Mouse (Mus musculus) C2C12 (cell line): ENCODE data around the gene Reck. TPM values are rescaled to one million over a fixed set of nuclear protein-coding genes. Genes with fewer than 3 reads are reported as not detected.

ENCODE experiments used
- H3K27me3 ChIP-seq: one replicate; pipeline ENCODE4 v1.6.1; 2011; ENCODE audit not compliant: control insufficient read depth, insufficient read depth, insufficient read length
- H3K36me3 ChIP-seq: one replicate; pipeline ENCODE4 v1.6.1; 2011; ENCODE audit not compliant: control insufficient read depth, insufficient read depth
- H3K4me3 ChIP-seq: one replicate; pipeline ENCODE4 v1.5.1; 2011; ENCODE audit warnings: mild to moderate bottlenecking, control low read depth; ENCODE audit not compliant: poor library complexity, insufficient read depth, severe bottlenecking
- H3K79me2 ChIP-seq: one replicate; pipeline ENCODE4 v1.6.1; 2011; ENCODE audit not compliant: control insufficient read depth, insufficient read depth
- H3K79me3 ChIP-seq: one replicate; pipeline ENCODE4 v1.6.1; 2011; ENCODE audit warnings: low read depth, control low read depth
- H3ac ChIP-seq: one replicate; pipeline ENCODE3; 2011; ENCODE audit warnings: low read depth; ENCODE audit not compliant: control insufficient read depth, insufficient read length
- CEBPB ChIP-seq: IDR thresholded peaks from one replicate; pipeline ENCODE4 v1.6.1; 2011; ENCODE audit warnings: low read depth, mild to moderate bottlenecking, control low read depth, moderate library complexity
- CTCF ChIP-seq: IDR thresholded peaks from one replicate; pipeline ENCODE4 v1.5.1; 2011; ENCODE audit not compliant: control insufficient read depth, insufficient read depth, insufficient read length
- FOSL1 ChIP-seq: IDR thresholded peaks from one replicate; pipeline ENCODE4 v1.8.0; 2011; ENCODE audit warnings: mild to moderate bottlenecking, low read length; ENCODE audit not compliant: poor library complexity, insufficient read depth, severe bottlenecking
- MAX ChIP-seq: IDR thresholded peaks from one replicate; pipeline ENCODE4 v1.6.1; 2011; ENCODE audit warnings: mild to moderate bottlenecking, control low read depth
- MYOD1 ChIP-seq: IDR thresholded peaks from one replicate; pipeline ENCODE4 v1.6.1; 2011; ENCODE audit warnings: low read depth; ENCODE audit not compliant: control insufficient read depth, insufficient read length
- MYOG ChIP-seq: IDR thresholded peaks from one replicate; pipeline ENCODE4 v1.6.1; 2011; ENCODE audit not compliant: control insufficient read depth, insufficient read length; ENCODE audit errors: extremely low read depth
- USF1 ChIP-seq: IDR thresholded peaks from one replicate; pipeline ENCODE4 v1.6.1; 2011; ENCODE audit warnings: low read depth, mild to moderate bottlenecking, control low read depth, moderate library complexity
- polyA plus RNA-seq: library from polyadenylated mRNA; unstranded; fragments of >200 nt; fragmentation: generic; extraction: Trizol; gene quantifications from one replicate; pipeline ENCODE4 v1.2.1, GENCODE M21; 2012; ENCODE audit warnings: missing spikeins

The Reck gene
- polyA plus RNA-seq, 1 experiment, result 0.61 TPM

GRCm38 (mm10) chr4:43978521-43979443, 103.5 kb downstream of the Reck start:
- Histone ChIP-seq H3ac (no peak overlapping the region), H3K27me3 (no peaks in the 10 kb centered on the region), H3K79me2 (peaks cover 5% of the 10 kb centered on the region), H3K36me3 (peaks cover 42% of the 10 kb centered on the region), H3K79me3 (no peaks in the 10 kb centered on the region), H3K4me3 (no peak overlapping the region)
- TF ChIP-seq FOSL1, result no peak
- peak; percentile 77 for TF ChIP-seq MYOD1
- no peak for TF ChIP-seq MYOG
- TF ChIP-seq CEBPB, result no peak
- no peak for TF ChIP-seq USF1
- TF ChIP-seq MAX, result no peak

- H3K79me3 ChIP-seq, result no peaks in the 10 kb centered on the region
- no peaks in the 10 kb centered on the region for H3K27me3 ChIP-seq
- no peak overlapping the region for H3ac ChIP-seq
- no peak overlapping the region for H3K4me3 ChIP-seq
- TF ChIP-seq CEBPB (no peak), MYOD1 (no peak), CTCF (no peak), USF1 (no peak)
- H3K79me2 ChIP-seq, result no peaks in the 10 kb centered on the region
- H3K36me3 ChIP-seq, result peaks cover 32% of the 10 kb centered on the region
These were observed 104.4 kb downstream of the Reck start for GRCm38 (mm10) chr4:43979746-43980145.

GRCm38 (mm10) chr4:43980236-43980635, 104.9 kb downstream of the Reck start:
- TF ChIP-seq FOSL1, result no peak
- no peak for TF ChIP-seq CEBPB
- no peak for TF ChIP-seq USF1
- TF ChIP-seq MYOG, result no peak
- no peak for TF ChIP-seq MAX
- no peak for TF ChIP-seq MYOD1
- no peak for TF ChIP-seq CTCF
- no peak overlapping the region for H3K4me3 ChIP-seq
- no peaks in the 10 kb centered on the region for H3K79me3 ChIP-seq
- H3K79me2 ChIP-seq, result no peaks in the 10 kb centered on the region
- peaks cover 28% of the 10 kb centered on the region for H3K36me3 ChIP-seq
- no peak overlapping the region for H3ac ChIP-seq
- H3K27me3 ChIP-seq, result no peaks in the 10 kb centered on the region

- TF ChIP-seq FOSL1 (no peak), USF1 (no peak), CTCF (no peak), MAX (no peak), MYOD1 (no peak), MYOG (no peak), CEBPB (no peak)
- Histone ChIP-seq H3ac (no peak overlapping the region), H3K79me2 (no peaks in the 10 kb centered on the region), H3K27me3 (no peaks in the 10 kb centered on the region), H3K4me3 (no peak overlapping the region), H3K79me3 (no peaks in the 10 kb centered on the region), H3K36me3 (peaks cover 28% of the 10 kb centered on the region)
These were observed 105.5 kb downstream of the Reck start for GRCm38 (mm10) chr4:43980846-43981245.

GRCm38 (mm10) chr4:43981251-43981650, 105.9 kb downstream of the Reck start:
- Histone ChIP-seq H3ac (no peak overlapping the region), H3K4me3 (no peak overlapping the region), H3K36me3 (peaks cover 28% of the 10 kb centered on the region), H3K79me3 (no peaks in the 10 kb centered on the region), H3K27me3 (no peaks in the 10 kb centered on the region), H3K79me2 (no peaks in the 10 kb centered on the region)
- no peak for TF ChIP-seq MAX
- no peak for TF ChIP-seq CEBPB
- no peak for TF ChIP-seq CTCF
- no peak for TF ChIP-seq FOSL1
- no peak for TF ChIP-seq USF1
- TF ChIP-seq MYOG, result no peak
- TF ChIP-seq MYOD1, result no peak

- H3K4me3 ChIP-seq, result no peak overlapping the region
- no peaks in the 10 kb centered on the region for H3K79me3 ChIP-seq
- peaks cover 28% of the 10 kb centered on the region for H3K36me3 ChIP-seq
- H3K27me3 ChIP-seq, result no peaks in the 10 kb centered on the region
- TF ChIP-seq MYOG, result no peak
- TF ChIP-seq FOSL1, result no peak
- TF ChIP-seq MAX, result peak; percentile 59
- TF ChIP-seq USF1, result no peak
- TF ChIP-seq CTCF, result peak; percentile 93
- TF ChIP-seq CEBPB, result no peak
- TF ChIP-seq MYOD1, result no peak
- H3ac ChIP-seq, result peak overlapping the region; percentile 53
- no peaks in the 10 kb centered on the region for H3K79me2 ChIP-seq
These were observed 106.9 kb downstream of the Reck start for GRCm38 (mm10) chr4:43982053-43982732.
